ENCODE assay signal across 20 mouse cellular contexts in the genomic region with DNA sequence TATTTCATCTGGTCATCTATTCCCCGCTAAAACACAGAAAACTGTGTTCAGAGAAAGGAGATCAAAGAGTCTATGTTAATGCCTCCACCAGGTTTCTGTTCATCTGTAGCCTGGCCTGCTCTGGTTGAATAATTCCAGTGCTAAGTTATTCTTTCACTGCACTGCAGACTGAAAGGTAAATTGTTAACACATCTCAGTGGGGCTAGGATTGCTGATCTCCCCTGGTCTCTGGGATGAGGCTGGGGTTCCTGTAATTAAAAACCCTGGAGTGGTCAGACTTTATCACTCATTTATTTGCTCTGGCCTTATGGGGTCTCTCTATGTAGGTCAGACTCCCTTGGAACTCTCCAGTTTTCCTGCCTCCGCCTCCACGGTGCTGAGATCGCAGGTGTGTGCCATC. TPM values are rescaled to one million over a fixed set of nuclear protein-coding genes. Genes with fewer than 3 reads are reported as not detected.
DNase-seq lines count a peak whose midpoint lies in the region; ATAC-seq and TF ChIP-seq lines count a peak whose summit lies in the region.
"Had no signal": no experiment of that assay in that cellular context is flagged by ENCODE, and none has a peak within 500 bp of the region (broad histone marks: within the 10 kb centered on the region; RNA-seq: fewer than 3 reads in every experiment).

No protein-coding gene starts in this region.

- H3K4me3 ChIP-seq in kidney, adult 2 months (ENCODE audit: insufficient read depth, low read depth, low read length), result no peak overlapping the region
- H3K4me3 ChIP-seq in kidney, embryonic 16.5 days (ENCODE audit: low read length), result no peak overlapping the region
- H3K4me3 ChIP-seq in limb, embryonic 10.5 days, result no peak overlapping the region
- H3K4me3 ChIP-seq in intestine, postnatal 0 days (ENCODE audit: low read depth, low read length), result no peak overlapping the region
- H3K4me3 ChIP-seq in liver, postnatal 0 days (ENCODE audit: low read depth, low read length), result no peak overlapping the region
- H3K4me3 ChIP-seq: embryonic facial prominence, embryonic 13.5 days; forebrain, embryonic 12.5 days; gastrocnemius, adult 2 months; heart, embryonic 12.5 days; hindbrain, embryonic 12.5 days had no signal

- no peaks in the 10 kb centered on the region; the same call in 1 of the 2 replicates for H3K36me3 ChIP-seq in kidney, adult 2 months (ENCODE audit: control insufficient read depth, insufficient read depth, low read length)
- H3K36me3 ChIP-seq in kidney, embryonic 16.5 days (ENCODE audit: insufficient read depth, low read length), result no peaks in the 10 kb centered on the region
- H3K36me3 ChIP-seq in limb, embryonic 10.5 days, result no peaks in the 10 kb centered on the region
- no peaks in the 10 kb centered on the region for H3K36me3 ChIP-seq in intestine, postnatal 0 days (ENCODE audit: control insufficient read depth, insufficient read depth)
- H3K36me3 ChIP-seq in liver, postnatal 0 days (replicated peaks; ENCODE audit: insufficient read depth, low read length), result no peaks in the 10 kb centered on the region
- H3K36me3 ChIP-seq: embryonic facial prominence, embryonic 13.5 days; forebrain, embryonic 12.5 days; heart, embryonic 12.5 days; hindbrain, embryonic 12.5 days had no signal

- H3K4me1 ChIP-seq in kidney, adult 2 months (ENCODE audit: control insufficient read depth, insufficient read depth, low read length), result peaks cover 20% of the 10 kb centered on the region
- H3K4me1 ChIP-seq in kidney, embryonic 16.5 days (ENCODE audit: insufficient read depth, low read length), result peaks cover 24% of the 10 kb centered on the region
- H3K4me1 ChIP-seq in limb, embryonic 10.5 days, result peaks cover 36% of the 10 kb centered on the region
- no peaks in the 10 kb centered on the region for H3K4me1 ChIP-seq in intestine, postnatal 0 days (replicated peaks; ENCODE audit: control insufficient read depth, insufficient read depth, low read length)
- H3K4me1 ChIP-seq in liver, postnatal 0 days (ENCODE audit: insufficient read depth), result no peaks in the 10 kb centered on the region
- H3K4me1 ChIP-seq: forebrain, embryonic 12.5 days; heart, embryonic 12.5 days; hindbrain, embryonic 12.5 days had no signal

- H3K27me3 ChIP-seq in kidney, adult 2 months (replicated peaks; ENCODE audit: control insufficient read depth, insufficient read depth, low read length), result no peaks in the 10 kb centered on the region
- no peaks in the 10 kb centered on the region for H3K27me3 ChIP-seq in kidney, embryonic 16.5 days (ENCODE audit: insufficient read depth, low read length)
- no peaks in the 10 kb centered on the region for H3K27me3 ChIP-seq in limb, embryonic 10.5 days (ENCODE audit: low read depth, poor library complexity, severe bottlenecking)
- H3K27me3 ChIP-seq in intestine, postnatal 0 days (replicated peaks; ENCODE audit: control insufficient read depth, insufficient read depth, low read length), result no peaks in the 10 kb centered on the region
- no peaks in the 10 kb centered on the region for H3K27me3 ChIP-seq in liver, postnatal 0 days (ENCODE audit: insufficient read depth, low read length)
- H3K27me3 ChIP-seq: embryonic facial prominence, embryonic 13.5 days; forebrain, embryonic 12.5 days; heart, embryonic 12.5 days; hindbrain, embryonic 12.5 days had no signal

- peak overlapping the region; percentile 77 for H3K27ac ChIP-seq in kidney, adult 2 months (ENCODE audit: insufficient read depth, low read depth, low read length)
- peak overlapping the region; percentile 73 for H3K27ac ChIP-seq in kidney, embryonic 16.5 days (ENCODE audit: low read length)
- peak overlapping the region; percentile 61; the same call in 1 of the 2 replicates for H3K27ac ChIP-seq in limb, embryonic 10.5 days
- no peak overlapping the region for H3K27ac ChIP-seq in intestine, postnatal 0 days (ENCODE audit: low read depth, low read length)
- no peak overlapping the region for H3K27ac ChIP-seq in liver, postnatal 0 days (ENCODE audit: low read depth)
- H3K27ac ChIP-seq: embryonic facial prominence, embryonic 13.5 days; forebrain, embryonic 12.5 days; gastrocnemius, adult 2 months; hindbrain, embryonic 12.5 days had no signal

- peak; percentile 42 for DNase-seq in kidney, adult 11 months
- peak; percentile 75 for DNase-seq in kidney, adult 2 months
- no peak for DNase-seq in limb, embryonic 10.5 days (ENCODE audit: low spot score)
- no peak for DNase-seq in liver, postnatal 0 days
- no peak for DNase-seq in liver
- DNase-seq: adrenal gland, adult 2 months; adrenal gland, postnatal 25 days; cerebellum, adult 18-20 months; cerebellum, adult 9-11 months; cerebellum, postnatal 36 days; forebrain, postnatal 0 days; gastrocnemius, adult 2 months; gastrocnemius, postnatal 25 days had no signal

- no peak overlapping the region for H3K9ac ChIP-seq in kidney, embryonic 16.5 days (replicated peaks; ENCODE audit: low read length)
- H3K9ac ChIP-seq in intestine, postnatal 0 days (ENCODE audit: low read depth, low read length), result no peak overlapping the region
- no peak overlapping the region for H3K9ac ChIP-seq in liver, postnatal 0 days (replicated peaks)
- H3K9ac ChIP-seq: embryonic facial prominence, embryonic 13.5 days; forebrain, embryonic 12.5 days; forebrain, postnatal 0 days; heart, embryonic 12.5 days; hindbrain, embryonic 12.5 days had no signal

- H3K9me3 ChIP-seq in kidney, embryonic 16.5 days (ENCODE audit: low read length), result no peaks in the 10 kb centered on the region
- H3K9me3 ChIP-seq in limb, embryonic 10.5 days (replicated peaks), result no peaks in the 10 kb centered on the region
- H3K9me3 ChIP-seq in intestine, postnatal 0 days (ENCODE audit: control insufficient read depth), result no peaks in the 10 kb centered on the region
- no peaks in the 10 kb centered on the region for H3K9me3 ChIP-seq in liver, postnatal 0 days (ENCODE audit: low read length)
- H3K9me3 ChIP-seq: embryonic facial prominence, embryonic 13.5 days; forebrain, embryonic 12.5 days; heart, embryonic 12.5 days; hindbrain, embryonic 12.5 days had no signal

- 57% methylated on average over 4 of the region's 4 CpGs for WGBS in kidney, adult 2 months
- 43% methylated on average over 4 of the region's 4 CpGs for WGBS in kidney, embryonic 16.5 days
- WGBS in limb, embryonic 10.5 days, result 79% methylated on average over 4 of the region's 4 CpGs
- 75% methylated on average over 4 of the region's 4 CpGs for WGBS in intestine, postnatal 0 days
- whole genome bisulfite sequencing in liver, postnatal 0 days (ENCODE audit: insufficient replicate concordance), result 73% methylated on average over 4 of the region's 4 CpGs

- no peak for TF ChIP-seq EP300 in liver, postnatal 0 days (IDR thresholded peaks at IDR 0.05; ENCODE audit: low read depth)

- no peak overlapping the region for H3K4me2 ChIP-seq in kidney, embryonic 16.5 days (replicated peaks; ENCODE audit: low read depth, low read length)
- no peak overlapping the region for H3K4me2 ChIP-seq in intestine, postnatal 0 days (replicated peaks; ENCODE audit: low read depth)
- no peak overlapping the region for H3K4me2 ChIP-seq in liver, postnatal 0 days (ENCODE audit: low read depth, low read length)
- H3K4me2 ChIP-seq: embryonic facial prominence, embryonic 13.5 days; forebrain, embryonic 12.5 days; heart, embryonic 12.5 days; hindbrain, embryonic 12.5 days had no signal

- ATAC-seq in kidney, embryonic 16.5 days (ENCODE audit: low FRiP score, low TSS enrichment), result peak; percentile 94
- ATAC-seq in intestine, postnatal 0 days, result no peak
- ATAC-seq in megakaryocyte progenitor cell, adult 5-6 weeks (replicated peaks; ENCODE audit: poor library complexity), result no peak
- no peak for ATAC-seq in liver, postnatal 0 days
- ATAC-seq: forebrain, postnatal 0 days had no signal

- TF ChIP-seq CTCF in kidney, adult 2 months (conservative IDR thresholded peaks at IDR 0.05; ENCODE audit: insufficient read depth, insufficient read length, low read depth, low read length), result no peak
- TF ChIP-seq CTCF in intestine, postnatal 0 days (IDR thresholded peaks at IDR 0.05; ENCODE audit: low read depth), result no peak
- no peak for TF ChIP-seq CTCF in liver, postnatal 0 days (IDR thresholded peaks at IDR 0.05; ENCODE audit: low read depth)

- no peak for TF ChIP-seq POLR2A in kidney, adult 2 months (IDR thresholded peaks at IDR 0.05; ENCODE audit: low read depth, low read length)

RNA-seq across cellular contexts. Expression of a gene that starts 21.7 kb away (rescaled TPM):
- polyA plus RNA-seq in kidney, adult 2 months (2012; rRNA removed), result 247 and 281 TPM in 2 replicates
- polyA plus RNA-seq in kidney, embryonic 16.5 days (2015; fragmentation: Nextera tagmentation; extraction: Ambion mirVana), result 76.4 and 87.9 TPM in 2 replicates
- polyA plus RNA-seq in limb, embryonic 10.5 days (2016; fragmentation: Nextera tagmentation; extraction: Ambion mirVana), result 21.3 and 35.6 TPM in 2 replicates
- polyA plus RNA-seq in intestine, postnatal 0 days (2015; fragmentation: Nextera tagmentation; extraction: Ambion mirVana), result 243 and 271 TPM in 2 replicates
- 3.4 and 3.9 TPM in 2 replicates for total RNA-seq in megakaryocyte progenitor cell, adult 5-6 weeks (2015)
- 0.75 and 3.0 TPM in 2 replicates for total RNA-seq in megakaryocyte progenitor cell, adult 5-6 weeks (2017)
- 9.1 and 10.8 TPM in 2 replicates for polyA plus RNA-seq in liver, postnatal 0 days (2015; fragmentation: Nextera tagmentation; extraction: Ambion mirVana)

Comparison
In these comparisons a context has a peak if more than half of its experiments do, and no peak if none do; other contexts are left out.
1. DNase-seq: peak in kidney, adult 11 months (single experiment) and kidney, adult 2 months (single experiment); none in limb, embryonic 10.5 days (single experiment), liver, postnatal 0 days (single experiment) and liver (single experiment).
2. H3K27ac ChIP-seq: peak in kidney, adult 2 months (single experiment), kidney, embryonic 16.5 days (single experiment) and limb, embryonic 10.5 days (single experiment); none in intestine, postnatal 0 days (single experiment) and liver, postnatal 0 days (single experiment).